Mouse (Mus musculus) gastrocnemius, postnatal 14 days (tissue): ENCODE results near the gene Pacrg. TPM values are rescaled to one million over a fixed set of nuclear protein-coding genes. Genes with fewer than 3 reads are reported as not detected.

Experiments
- DNase-seq: peaks from one replicate; pipeline ENCODE4 v3.0.0; 2021; ENCODE audit warnings: mixed read lengths
- intact Hi-C: fragments of 180-260 bp; cut with DNase I; formaldehyde crosslinking; loops from one replicate; pipeline ENCODE4 v1.15.1; 2025; ENCODE audit warnings: low total_unique reads
- long read RNA-seq, 2 experiments: library from polyadenylated mRNA; stranded (forward); transcript quantifications; one replicate each; pipeline ENCODE4 v2.0.0; 2021
- total RNA-seq, 2 experiments: library from RNA; stranded (reverse); gene quantifications; 2 replicates each; pipeline ENCODE4 v1.2.3; 2021

The Pacrg gene
- 1 to 10 TPM; 1.8 to 2.2 TPM for total RNA-seq
- long read RNA-seq, experiment 1, partial matches to known transcripts: 0 of 1 reads
- long read RNA-seq, experiment 1, other reads (novel, unspliced or antisense): 0 of 1 reads
- long read RNA-seq, experiment 2, partial matches to known transcripts: 0 of 2 reads
- long read RNA-seq, experiment 2, other reads (novel, unspliced or antisense): 2 of 2 reads

- intact Hi-C loops: no loop called here
- peak; percentile 98 for DNase-seq
Observed at GRCm38 (mm10) chr17:10840148-10840707, at the start of gene Pacrg, which contains the start of gene Prkn. TSS of gene Pacrg (minus strand) at chr17:10840311. TSS of gene Prkn (plus strand) at chr17:10840384.

- intact Hi-C loops: no loop called here
- DNase-seq: no peak
Observed at GRCm38 (mm10) chr17:10887924-10888323, 47.8 kb upstream of the Pacrg start.

GRCm38 (mm10) chr17:10882260-10882659 lies 42.1 kb upstream of the Pacrg start:
- intact Hi-C loops: no loop called here
- no peak for DNase-seq

- DNase-seq: no peak
- intact Hi-C loops: no loop called here
Observed at GRCm38 (mm10) chr17:10878986-10879385, 38.9 kb upstream of the Pacrg start.

- intact Hi-C loops: no loop called here
- DNase-seq: no peak
Observed at GRCm38 (mm10) chr17:10874208-10875187, 34.4 kb upstream of the Pacrg start.

- intact Hi-C loops: no loop called here
- peak; percentile 8 for DNase-seq
Observed at GRCm38 (mm10) chr17:10854207-10854606, 14.1 kb upstream of the Pacrg start.

GRCm38 (mm10) chr17:10840731-10841201 lies 655 bp upstream of the Pacrg start:
- intact Hi-C loops: no loop called here
- peak; percentile 38 for DNase-seq

- intact Hi-C loops: no loop called here
- DNase-seq: no peak
Observed at GRCm38 (mm10) chr17:10818971-10819370, 21.1 kb downstream of the Pacrg start.

- intact Hi-C loops: no loop called here
- no peak for DNase-seq
Observed at GRCm38 (mm10) chr17:10808571-10808970, 31.5 kb downstream of the Pacrg start.

- intact Hi-C loops: no loop called here
- no peak for DNase-seq
Observed at GRCm38 (mm10) chr17:10807261-10807998, 32.7 kb downstream of the Pacrg start.

- DNase-seq: no peak
- intact Hi-C loops: no loop called here
Observed at GRCm38 (mm10) chr17:10806692-10807091, 33.4 kb downstream of the Pacrg start.

- no peak for DNase-seq
- intact Hi-C loops: no loop called here
Observed at GRCm38 (mm10) chr17:10791661-10792060, 48.5 kb downstream of the Pacrg start.

GRCm38 (mm10) chr17:10784401-10784920 lies 55.6 kb downstream of the Pacrg start:
- DNase-seq: peak; percentile 41
- intact Hi-C loops: no loop called here

- no peak for DNase-seq
- intact Hi-C loops: no loop called here
Observed at GRCm38 (mm10) chr17:10776503-10776902, 63.6 kb downstream of the Pacrg start.

GRCm38 (mm10) chr17:10774468-10774867 lies 65.6 kb downstream of the Pacrg start:
- no peak for DNase-seq
- intact Hi-C loops: no loop called here

GRCm38 (mm10) chr17:10772207-10772606 lies 67.9 kb downstream of the Pacrg start:
- intact Hi-C loops: no loop called here
- no peak for DNase-seq

- no peak for DNase-seq
- intact Hi-C loops: no loop called here
Observed at GRCm38 (mm10) chr17:10769873-10770272, 70.2 kb downstream of the Pacrg start.

GRCm38 (mm10) chr17:10766735-10767406 lies 73.2 kb downstream of the Pacrg start:
- intact Hi-C loops: no loop called here
- no peak for DNase-seq

- no peak for DNase-seq
- intact Hi-C loops: no loop called here
Observed at GRCm38 (mm10) chr17:10764343-10764742, 75.8 kb downstream of the Pacrg start.
